Mouse (Mus musculus): ENCODE measurements at regions not wholly inside any gene's neighbourhood (a gene's known extent, or its start where the extent isn't known, plus 50 kb on each side); places are given as distances from the start of the nearest gene placed in this dataset.

DNA sequence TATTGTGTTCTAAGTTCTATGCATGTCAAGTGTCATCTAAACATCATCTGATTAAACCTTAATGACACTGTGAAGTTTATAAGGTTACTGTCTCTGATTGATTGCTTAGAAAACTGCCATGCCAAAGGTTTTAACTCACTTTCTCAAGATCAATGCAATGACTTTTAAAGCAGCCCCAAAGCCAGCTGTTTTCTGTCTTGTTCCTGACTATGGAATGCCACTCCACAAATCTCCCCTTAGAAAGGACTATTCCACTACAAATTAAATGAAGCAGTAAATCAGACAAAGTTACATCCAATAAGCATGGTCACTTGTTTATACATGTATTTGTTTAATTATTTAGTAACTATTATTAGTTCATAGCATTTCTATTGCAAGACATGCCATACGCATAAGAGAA, 247.1 kb upstream of the Pappa start:
- no peak for DNase-seq

DNA sequence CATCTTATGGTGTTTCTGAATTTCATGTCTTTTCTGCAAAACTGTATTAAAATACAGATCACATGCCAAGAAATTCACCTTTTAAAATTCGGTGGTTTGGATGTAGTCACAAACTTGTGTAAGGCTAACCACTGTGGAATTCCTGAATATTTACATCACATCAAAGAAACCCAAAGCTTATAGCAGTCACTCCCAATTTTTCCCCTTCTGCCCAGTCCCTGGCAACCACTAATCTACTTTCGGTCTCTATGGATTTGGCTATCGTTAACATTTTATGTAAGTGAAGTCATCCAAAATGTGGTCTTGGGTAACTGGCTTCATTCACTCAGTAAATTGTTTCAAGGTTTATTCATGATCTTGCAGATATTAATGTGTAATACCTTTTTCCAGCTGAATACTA, 226.0 kb upstream of the Pappa start:
- no peak for DNase-seq

DNA sequence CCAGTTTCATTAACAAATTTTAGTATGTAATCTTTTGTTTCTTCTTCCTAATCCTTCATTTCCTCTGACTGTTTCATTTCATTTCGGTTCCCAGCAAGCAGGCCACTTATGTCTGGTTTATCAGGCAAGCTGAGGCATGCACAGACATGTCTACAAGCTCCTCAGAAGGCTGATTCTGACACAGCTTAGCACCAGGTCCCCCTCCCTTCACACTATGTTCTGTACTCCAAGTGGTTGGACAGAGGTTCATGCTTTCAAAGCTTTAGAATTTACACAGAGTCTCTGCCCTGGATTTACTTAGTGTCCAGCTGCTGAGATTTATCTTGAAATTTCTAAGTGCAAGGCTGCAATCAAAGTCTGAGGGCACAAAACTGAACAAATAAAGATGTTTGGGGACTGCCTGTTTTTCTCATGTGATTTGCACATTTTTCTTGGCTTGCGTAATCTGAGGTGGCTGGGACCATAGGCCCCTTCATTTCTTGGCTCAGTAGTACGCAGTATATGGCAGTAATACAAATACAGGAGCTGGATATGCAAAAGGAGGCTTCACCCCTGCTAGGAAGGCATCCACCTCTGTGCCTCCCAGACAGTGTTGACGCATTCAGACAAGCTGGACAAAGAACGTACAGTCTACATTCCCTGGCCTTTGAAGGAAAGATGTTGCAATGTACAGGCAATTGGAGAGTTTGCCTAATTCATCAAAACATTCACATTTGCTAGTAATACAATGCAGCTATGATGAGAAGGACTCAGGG, 222.7 kb upstream of the Pappa start:
- DNase-seq: no peak

- peak; percentile 10 to 52 for DNase-seq
Observed at GRCm38 (mm10) chr4:64923751-64924150, 200.2 kb upstream of the Pappa start.

- DNase-seq: no peak
Observed at GRCm38 (mm10) chr4:64928553-64928952, 195.4 kb upstream of the Pappa start.

- DNase-seq: no peak
Observed at GRCm38 (mm10) chr4:64945547-64945946, 178.4 kb upstream of the Pappa start.

- no peak for DNase-seq
Observed at GRCm38 (mm10) chr4:64952651-64953050, 171.3 kb upstream of the Pappa start.

GRCm38 (mm10) chr4:64958843-64959242, 165.1 kb upstream of the Pappa start:
- no peak for DNase-seq

DNA sequence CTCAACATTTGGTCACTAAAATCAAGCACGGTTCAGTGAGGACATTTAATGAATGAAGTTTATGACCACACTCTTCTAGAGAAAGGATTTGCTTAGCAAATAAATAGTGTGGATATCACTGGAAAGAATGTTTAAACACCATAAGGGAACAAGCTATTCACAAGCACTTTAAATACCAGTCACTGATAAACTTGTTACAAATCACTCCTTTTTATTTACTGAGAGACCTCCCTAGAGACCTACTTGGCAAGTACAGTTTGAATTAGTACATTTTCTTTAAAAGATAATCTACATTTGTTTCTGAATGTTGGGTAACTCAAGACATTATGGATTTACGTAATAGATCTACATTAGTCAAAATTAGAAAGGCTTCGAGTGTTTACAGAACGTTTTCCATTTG, 162.2 kb upstream of the Pappa start:
- no peak for DNase-seq

Data from kidney, adult 8-10 months (tissue).